Mouse (Mus musculus): ENCODE measurements around the gene Sap30l.
A peak's percentile ranks its signal among the peaks of the same experiment; 100 is the strongest.
"Not testable (repeated sequence)": the region's sequence is repeated elsewhere in the genome, so short reads cannot be mapped to it uniquely, and the experiment has no call there.

Gene Sap30l

DNA sequence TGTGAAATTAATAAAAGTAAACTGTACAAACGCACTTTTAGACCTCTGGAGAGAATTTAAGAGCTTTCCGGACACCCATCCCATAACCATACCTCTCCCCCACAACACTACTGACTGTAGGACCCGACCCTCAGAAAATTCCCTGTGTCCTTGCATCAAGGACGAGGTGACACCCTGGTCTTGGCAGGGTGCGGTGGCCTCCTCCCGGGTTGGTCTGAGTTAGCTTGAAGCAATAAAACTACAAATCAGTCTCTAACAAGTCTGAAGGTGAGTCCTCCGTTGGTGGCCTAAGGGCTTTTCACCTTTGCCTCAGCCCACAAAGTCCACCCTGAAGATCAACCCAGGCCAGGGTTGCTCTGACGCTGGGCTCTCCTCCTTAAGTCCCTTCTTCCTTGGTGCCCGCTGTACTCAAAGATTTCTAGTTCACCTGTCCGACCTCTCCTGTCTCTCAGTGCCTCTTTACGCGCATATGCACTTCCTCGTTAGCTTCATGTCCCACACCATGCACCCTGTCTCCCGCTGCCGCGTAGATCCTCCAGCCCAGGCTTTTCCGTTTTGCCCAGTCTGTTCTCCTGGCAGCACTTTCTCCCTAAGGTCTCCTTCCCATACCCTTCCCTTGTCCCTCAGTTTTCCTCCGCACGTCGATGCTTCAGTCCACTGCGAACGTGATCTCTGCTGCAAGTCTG is 1.0 kb upstream of the Sap30l start:
- no peak for DNase-seq (ENCODE audit: low read depth, low spot score)

DNA sequence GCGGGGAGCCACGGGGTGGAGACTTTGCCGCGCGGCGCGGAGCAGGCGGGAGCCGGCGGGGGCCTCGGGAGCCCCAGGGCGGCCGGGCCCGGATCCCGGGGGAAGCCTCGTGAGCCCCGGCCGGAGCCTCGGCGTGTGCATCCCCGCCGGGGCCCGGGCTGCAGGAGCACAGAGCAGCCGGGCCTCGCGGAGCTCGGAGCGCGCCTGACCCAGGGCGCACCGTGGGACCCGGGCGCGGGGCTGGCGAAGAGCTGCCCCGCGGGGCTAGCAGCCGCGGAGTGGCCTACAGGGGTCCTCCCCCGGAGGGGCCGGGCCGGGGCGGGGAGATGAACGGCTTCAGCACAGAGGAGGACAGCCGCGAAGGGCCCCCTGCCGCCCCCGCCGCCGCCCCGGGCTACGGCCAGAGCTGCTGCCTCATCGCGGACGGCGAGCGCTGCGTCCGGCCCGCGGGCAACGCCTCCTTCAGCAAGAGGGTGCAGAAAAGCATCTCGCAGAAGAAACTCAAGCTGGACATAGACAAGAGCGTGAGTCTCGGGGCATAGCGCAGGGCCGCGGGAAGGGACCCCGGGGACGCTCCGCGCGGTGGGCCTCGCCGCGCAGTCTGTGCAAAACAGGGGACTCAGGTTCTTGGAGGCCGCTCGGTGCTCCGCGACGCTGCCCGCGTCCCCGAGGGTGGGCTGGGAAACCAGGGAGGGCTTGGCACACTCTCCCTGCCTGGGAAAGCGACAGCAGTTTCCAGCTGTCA is 501 bp downstream of the Sap30l start:
- DNase-seq (ENCODE audit: low read depth, low spot score), result peak; percentile 45

DNA sequence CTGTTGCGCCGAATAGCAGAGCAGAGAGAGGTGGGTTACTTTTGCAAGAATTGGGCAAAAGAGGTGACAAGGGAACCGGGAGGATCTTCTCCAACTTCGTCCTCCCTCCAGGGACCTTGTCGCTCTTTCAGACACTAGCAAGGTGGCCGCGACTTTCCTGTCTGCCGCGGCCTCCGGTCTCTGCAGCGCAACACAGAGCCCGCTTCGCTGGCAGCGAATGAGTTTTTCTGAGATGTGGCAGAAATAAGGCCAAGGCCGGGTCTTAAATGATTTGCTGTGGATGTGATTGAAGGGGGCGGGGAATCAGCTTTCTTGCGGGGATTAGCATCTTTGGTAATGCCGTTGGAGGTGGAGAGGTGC is 1.1 kb downstream of the Sap30l start:
- no peak for DNase-seq (ENCODE audit: low read depth, low spot score)

DNA sequence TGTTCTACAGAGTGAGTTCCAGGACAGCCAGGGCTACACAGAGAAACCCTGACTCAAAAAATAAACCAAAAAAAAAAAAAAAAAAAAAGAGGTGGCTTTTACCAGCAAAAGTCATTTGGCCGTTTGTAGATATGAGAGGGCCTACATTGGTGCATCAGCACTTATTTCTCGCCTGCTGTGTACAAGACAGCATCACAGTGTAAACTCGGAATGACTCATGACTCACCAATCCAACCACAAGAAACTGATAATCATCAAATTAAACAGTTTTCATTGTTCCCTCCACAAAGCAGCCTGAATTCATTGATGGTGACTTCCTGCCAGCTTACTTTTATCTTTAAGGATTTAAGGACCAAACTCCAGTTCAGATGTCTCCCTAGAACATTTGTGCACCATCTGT is 3.6 kb downstream of the Sap30l start:
- no peak for DNase-seq (ENCODE audit: low read depth, low spot score)

DNA sequence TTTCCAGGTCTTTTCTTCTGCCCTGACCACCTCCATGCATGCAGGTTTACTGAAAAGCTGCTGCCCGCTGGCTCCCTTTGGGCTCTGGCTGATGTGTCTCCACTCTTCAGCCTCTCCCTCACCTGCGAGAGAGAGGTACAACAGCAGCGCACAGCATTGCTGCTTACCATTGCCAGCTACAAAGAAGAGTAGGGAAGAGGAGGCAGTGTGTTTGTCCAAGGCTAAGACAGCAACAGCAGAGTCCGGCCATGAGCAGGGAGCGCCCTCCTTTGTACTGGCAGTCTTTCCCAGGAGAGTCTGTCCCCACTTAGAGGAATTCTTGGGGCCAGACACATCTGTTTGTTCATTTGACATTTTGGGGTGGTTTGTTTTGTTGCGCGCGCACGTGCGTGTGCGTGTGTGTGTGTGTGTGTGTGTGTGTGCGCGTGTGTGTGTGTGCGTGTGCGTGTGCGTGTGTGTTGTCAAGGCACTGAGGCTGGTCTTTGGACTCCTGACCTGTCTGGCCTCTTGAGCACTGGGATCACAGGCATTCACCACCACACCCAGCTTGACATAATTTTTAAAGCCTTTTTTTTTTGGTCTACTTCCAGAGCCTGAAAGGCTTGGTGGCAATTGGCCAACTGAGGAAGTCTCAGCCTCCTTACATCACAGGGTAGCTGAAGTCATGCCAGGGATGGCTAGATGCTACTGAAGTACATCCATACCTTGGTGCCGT is 7.7 kb downstream of the Sap30l start:
- no peak for DNase-seq (ENCODE audit: low read depth, low spot score)

DNA sequence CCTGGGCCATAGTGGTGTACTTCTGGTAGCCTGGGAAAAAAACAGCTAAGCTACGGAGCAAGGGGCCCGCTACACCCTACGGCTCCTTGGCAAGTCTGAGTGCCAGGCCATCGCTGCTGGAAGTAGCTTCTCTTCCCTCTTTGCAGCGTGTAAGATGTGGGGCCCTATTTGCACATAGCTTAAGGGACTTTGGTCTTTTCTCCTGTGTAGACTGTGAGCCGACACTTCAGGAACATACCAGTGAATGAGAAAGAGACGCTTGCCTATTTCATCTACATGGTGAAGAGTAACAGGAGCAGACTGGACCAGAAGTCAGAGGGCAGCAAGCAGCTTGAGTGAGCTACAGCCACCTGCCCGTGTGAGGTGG is 8.3 kb downstream of the Sap30l start:
- no peak for DNase-seq (ENCODE audit: low read depth, low spot score)

DNA sequence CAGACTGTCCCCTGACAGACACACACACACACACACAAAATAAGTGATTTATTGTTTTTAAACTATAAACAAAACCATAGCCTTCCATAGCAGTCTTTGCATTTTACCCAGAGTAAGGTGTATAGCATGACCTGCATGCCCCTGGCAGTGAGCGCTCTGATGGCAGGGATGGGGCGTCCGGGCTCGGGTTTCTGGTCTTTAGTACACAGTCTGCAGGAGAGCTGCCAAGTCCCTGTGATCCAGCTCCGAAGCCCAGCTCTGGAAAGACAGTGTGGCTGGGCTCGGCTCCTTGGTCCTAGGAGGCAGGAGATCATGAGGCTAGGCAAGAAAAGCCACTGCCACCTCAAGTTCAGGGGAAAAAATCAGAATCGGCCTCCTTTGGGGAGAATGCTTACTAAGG is 9.6 kb downstream of the Sap30l start:
- no peak for DNase-seq (ENCODE audit: low read depth, low spot score)

DNA sequence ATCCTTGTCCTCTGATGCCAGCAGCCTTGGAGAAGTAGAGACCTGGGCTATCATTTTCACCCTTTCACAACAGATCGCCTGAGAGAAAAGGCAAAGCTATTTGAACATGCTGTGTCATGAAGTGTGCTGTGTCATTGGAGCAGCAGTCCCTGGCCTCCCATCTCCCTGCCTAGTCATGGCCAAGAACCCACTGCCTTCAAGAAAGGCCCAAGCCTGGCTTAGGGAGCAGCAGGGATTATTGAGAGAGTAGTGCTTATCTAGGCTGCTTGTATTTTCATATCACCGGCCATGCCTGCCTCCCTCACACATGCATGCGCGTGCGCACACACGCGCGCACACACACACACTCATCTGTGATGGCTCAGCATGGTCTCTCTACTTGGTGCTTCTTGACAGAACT is 10.8 kb downstream of the Sap30l start:
- no peak for DNase-seq (ENCODE audit: low read depth, low spot score)

DNA sequence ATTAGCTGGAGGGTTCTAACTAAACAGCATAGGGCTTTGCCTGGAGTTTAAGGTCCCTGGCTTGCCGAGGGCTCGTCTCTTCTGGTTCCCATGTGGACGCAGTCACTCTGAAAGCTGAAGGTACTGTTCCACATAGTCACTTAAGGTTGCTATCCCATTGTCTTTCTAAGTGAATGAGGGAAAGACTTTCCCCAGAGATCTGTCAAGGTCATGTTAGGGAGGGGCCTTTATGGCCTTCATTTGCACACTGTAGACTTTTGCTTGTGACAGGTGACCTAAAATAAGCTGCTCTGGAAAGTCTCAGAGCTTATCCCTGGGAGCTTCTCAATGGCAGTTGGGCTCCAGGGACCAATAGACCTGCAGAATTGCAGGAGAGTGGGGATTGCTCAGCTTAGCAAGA is 12.2 kb downstream of the Sap30l start:
- no peak for DNase-seq (ENCODE audit: low read depth, low spot score)

DNA sequence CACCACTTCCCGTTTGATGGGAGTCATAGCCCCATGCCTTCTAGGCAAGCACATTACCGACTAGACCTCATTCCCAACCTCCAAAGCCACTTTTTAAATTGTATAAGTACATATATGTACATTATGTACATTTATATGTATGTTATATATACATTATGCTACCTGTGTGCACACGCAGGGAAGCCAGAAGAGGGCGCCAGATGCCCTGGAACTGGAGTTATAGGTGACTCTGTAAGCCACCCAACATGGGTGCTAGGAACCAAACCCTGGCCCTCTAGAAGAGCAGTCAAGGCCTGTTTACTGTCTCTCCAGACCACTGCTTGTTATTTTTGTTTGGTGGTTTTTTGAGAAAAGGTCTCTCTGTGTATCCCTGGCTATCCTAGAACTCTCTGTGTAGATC is 16.8 kb downstream of the Sap30l start:
- no peak for DNase-seq (ENCODE audit: low read depth, low spot score)

DNA sequence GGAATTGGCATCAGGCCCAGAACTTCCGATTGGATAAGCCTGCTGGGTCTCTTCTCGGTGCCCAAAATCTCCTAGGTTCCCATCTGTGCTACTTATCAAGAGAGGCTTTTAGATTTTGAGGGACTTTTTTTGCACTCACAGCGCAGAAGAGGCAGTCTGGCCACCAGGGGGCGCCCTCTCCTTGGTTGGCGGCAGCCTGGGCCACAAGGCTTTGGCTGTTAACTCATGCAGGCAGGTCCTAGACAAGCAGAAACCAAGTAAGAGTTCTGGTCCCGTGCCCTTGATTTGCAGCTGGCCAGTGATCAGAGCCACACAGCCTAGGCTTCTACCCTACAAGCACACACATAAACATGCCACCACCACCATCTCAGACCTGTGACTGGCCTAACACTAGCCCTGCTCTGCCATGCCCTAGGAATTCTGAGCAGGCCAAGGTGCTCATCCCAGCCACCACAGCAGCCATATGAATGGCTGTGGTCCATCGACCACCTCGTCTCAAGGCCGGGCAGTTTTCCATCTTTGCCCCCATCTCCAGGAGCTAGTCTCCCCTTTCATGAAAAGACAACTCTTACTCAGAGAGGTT is 18.7 kb downstream of the Sap30l start:
- DNase-seq (ENCODE audit: low read depth, low spot score), result peak; percentile 80

DNA sequence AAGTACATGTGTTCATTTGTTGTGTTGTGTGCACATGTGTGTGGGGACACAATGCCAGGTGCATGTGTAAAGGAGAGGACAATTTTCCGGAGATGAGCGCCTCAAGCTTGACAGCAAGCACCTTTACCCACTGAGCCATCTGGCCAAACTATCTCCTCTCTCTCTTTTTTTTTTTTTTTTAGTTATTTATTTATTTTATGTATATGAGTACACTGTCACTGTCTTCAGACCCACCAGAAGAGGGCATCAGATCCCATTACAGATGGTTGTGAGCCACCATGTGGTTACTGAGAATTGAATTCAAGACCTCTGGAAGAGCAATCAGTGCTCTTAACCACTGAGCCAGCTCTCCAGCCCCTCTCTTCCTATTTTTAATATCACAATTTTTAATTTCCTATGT is 21.7 kb downstream of the Sap30l start:
- DNase-seq (ENCODE audit: low read depth, low spot score), result not testable (repeated sequence)

DNA sequence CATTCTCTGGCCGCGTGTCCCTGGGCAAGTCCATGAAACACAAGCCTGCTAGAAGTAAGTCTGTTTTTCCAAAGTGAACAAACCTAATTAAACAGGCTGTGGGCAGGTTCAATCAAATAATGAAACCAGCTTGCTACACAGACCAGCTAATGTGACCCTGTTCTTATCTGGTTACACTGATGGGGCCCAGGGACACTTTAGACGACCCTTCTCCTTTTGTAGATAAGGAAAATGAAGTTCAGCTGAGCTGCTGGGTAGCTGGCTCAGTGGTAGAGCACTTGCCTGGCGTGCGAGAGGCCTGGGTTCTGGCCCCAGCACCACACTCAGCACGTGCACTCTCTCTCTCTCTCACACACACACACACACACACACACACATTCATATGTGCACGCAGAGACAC is 22.3 kb downstream of the Sap30l start:
- no peak for DNase-seq (ENCODE audit: low read depth, low spot score)

DNA sequence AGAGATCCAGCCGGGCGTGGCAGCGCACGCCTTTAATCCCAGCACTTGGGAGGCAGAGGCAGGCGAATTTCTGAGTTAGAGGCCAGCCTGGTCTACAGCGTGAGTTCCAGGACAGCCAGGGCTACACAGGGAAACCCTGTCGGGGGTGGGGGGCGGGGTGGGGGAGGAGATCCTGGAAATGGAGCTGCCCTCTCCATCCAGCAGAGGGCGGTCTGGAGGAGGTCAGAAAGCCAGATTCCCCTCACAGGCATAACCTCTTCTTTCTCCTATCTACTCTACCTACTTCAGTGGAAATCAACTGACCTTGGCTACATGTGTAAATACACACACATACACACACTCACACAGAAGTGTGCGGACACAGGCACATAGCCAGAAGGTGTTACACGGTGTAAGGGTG is 23.8 kb downstream of the Sap30l start:
- DNase-seq (ENCODE audit: low read depth, low spot score), result not testable (repeated sequence)

DNA sequence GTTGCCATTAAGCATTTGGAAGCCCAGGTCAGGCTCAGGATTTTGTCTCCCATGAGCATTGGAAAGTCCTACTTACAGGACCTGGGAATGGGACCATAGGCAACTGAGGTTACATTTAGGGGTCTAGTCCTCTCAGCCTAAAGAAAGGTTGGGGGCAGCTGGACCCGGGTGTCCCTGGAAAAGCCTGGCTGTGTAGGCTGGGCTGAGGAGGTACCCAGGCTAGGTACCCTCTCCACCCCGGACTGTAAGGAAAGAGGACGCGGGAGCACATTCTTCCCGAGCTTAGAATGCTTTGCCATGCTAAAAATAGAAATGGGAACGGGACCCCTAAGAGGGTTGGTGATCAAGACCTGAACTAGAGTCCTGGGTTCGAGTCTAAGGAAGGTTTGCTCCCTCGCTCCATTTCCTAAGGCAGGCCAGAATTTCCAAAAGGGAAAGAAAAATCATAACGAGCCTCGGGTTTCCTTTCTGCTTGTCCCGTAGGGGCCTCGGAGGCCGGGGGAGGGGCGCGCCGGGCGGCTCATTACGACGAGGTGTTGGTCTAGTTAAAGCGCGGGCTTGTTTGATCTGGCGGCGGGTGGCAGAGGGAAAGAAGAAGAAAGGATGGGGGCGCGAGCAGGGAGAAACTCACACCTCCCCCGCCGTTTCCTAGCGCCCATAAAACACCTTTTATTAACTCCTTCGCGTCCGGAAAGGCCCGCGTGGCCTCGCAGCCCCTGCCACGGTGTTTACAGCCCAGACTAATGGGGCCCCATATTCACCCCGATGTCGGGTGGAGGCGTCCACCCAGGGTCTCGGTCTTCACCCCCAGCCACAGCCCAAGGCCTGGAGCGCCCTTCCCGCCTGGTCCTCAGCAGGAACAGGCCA is 25.8 kb downstream of the Sap30l start:
- DNase-seq (ENCODE audit: low read depth, low spot score), result no peak

DNA sequence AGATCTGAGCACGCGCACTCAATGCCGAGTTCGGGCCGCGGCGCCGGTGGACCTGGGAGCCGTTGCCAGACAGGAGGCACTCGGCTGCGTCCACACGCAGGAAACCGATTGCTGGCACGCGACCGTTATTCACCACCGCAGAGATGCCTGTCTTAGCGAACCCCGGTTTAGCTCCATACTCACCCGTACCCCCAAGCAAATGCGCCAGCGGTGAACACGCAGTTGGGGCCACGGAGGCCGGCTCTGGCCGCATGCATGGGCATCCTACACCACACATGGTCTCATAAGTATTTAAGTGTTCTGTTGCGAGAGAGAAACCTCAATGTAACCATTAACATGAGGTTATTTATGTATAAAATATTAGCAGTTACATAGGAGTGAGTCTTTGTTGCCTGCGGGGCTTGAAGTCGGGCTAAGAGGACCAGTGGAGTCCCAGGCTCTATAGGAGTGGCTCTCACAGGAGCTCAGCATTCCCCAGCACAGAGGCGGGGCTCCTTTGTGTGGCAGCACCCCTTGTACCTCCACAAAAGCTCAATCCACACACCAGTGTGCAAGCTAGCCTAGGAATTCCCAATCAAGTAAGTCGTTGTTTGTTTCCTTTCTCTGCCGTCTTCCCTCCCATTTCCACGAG is 26.6 kb downstream of the Sap30l start:
- DNase-seq (ENCODE audit: low read depth, low spot score), result no peak

DNA sequence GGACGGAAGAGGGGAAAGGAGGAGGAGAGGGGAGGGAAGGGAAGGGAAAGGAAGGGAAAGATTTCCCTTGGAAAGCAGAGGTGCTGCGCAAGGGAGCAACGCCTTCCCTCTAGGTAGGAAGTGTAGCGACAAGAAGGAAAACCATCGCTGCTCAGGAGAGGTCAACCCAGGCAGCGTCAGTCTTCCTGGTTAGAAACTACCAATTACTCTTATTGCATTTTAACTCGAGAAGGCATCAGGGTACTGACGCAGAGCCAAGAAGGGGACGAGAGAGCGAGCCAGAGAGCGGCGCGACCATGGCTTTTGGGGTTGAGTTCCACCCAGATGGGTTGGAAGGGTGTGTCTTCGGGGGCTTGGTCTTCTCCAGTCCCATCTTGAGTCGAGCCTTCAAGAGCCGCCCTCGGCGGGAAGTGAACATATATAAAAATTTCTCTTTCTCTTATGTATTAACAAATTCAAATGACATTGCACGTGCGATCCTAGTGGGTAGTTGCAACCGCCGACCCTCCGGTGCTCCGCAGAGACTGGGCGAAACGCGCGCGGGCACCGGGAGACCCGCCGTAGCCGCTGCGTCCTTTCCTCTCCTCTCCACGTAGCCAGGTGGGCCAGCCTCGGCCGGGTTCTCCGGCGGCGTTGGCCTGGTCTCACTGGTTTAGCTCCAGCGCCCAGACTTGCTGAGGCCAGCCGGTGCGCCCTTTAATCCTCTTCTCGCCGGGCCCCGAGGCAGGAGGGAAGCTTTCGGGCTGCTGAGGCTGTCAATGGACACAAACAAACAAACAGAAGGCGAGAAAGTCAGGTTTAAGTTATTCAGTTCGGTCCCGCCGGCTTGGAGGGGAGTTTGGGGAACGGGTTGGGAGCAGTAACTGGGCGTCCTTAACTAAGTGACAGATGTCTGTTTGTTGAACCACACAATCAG is 27.8 kb downstream of the Sap30l start:
- no peak for DNase-seq (ENCODE audit: low read depth, low spot score)

DNA sequence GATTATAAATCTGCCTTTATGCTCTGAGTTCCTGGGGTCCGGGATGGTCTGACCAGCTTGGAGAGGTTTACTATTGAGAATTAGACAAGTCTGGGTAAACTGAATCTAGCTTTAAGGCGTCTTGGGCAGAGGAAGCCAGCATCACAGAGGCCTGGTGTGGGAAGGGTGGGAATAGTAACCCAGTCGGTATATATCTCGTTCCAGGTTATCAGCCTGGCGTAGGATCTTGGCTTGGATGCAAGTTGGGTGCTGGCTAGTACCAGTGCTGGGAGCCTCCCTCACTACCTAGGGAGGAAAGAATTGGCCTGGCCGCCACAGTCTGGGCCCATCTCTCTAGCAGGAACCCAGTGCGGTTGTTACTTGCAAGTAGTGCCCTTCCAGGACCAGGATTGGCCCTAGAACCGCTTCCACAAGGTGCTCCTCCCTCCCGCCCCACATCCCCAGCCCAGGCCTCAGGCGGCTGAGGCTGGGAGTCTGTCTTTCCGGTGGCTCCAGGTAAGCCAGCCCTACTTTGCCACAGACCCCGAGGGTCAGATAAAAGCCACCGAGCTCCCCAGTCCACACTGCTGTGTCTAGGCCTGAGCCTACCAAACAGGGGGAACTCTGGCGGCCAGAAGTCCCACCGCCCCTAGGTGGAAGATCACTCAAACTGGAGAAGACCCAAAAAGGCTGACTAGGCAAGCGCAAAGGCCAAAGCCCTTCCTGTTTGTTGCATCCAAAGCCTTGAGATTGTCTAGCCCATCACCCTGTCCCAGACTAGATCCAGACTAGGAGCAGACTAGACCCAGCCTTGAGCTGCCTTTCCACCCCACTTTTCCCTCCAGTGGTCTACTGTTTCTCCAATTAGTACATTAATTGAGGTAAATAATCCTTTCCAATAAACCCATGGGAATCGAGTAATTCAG is 28.7 kb downstream of the Sap30l start:
- DNase-seq (ENCODE audit: low read depth, low spot score), result no peak

DNA sequence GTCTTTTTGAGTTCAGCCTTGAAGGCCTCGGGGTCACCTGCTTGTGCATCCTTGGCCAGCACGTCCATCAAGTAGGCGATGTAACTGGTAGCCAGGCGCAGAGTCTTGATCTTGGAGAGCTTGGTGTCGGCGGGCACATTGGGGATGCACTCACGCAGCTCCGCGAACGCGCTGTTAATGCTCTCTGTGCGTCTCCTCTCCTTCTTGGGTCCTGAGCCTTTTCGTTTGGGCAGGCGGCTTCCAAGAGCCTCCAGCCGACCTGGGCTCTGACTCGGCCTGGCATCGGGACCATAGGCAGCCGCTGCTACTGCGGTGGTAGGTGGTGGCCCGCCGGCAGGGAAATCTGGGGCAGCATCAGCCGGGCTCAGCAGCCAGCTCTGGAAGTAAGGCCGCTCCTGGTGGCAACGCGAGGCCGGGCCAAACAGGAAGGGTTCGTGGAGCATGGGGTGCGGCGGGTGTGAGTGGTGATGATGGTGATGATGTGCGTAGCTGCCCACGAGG is 29.9 kb downstream of the Sap30l start:
- no peak for DNase-seq (ENCODE audit: low read depth, low spot score)
